Mouse (Mus musculus) cortical plate, adult 2 months (tissue): ENCODE results near the gene Tcf7l2. TPM values are rescaled to one million over a fixed set of nuclear protein-coding genes. Genes with fewer than 3 reads are reported as not detected.

Source experiments
- H3K27ac ChIP-seq: fragments of 200-500 bp; 2 replicates; pipeline ENCODE4 v1.5.1; 2012; ENCODE audit warnings: low read length, control low read depth, inconsistent platforms; ENCODE audit not compliant: insufficient read depth
- H3K4me1 ChIP-seq: fragments of 200-500 bp; 2 replicates; pipeline ENCODE4 v1.6.1; 2011; ENCODE audit warnings: low read length; ENCODE audit not compliant: control insufficient read depth, insufficient read depth
- H3K4me3 ChIP-seq: fragments of 200-500 bp; 2 replicates; pipeline ENCODE4 v1.5.1; 2011; ENCODE audit warnings: mild to moderate bottlenecking, low read length, control low read depth; ENCODE audit not compliant: insufficient read depth
- CTCF ChIP-seq: fragments of 200-500 bp; IDR thresholded peaks from 2 replicates; pipeline ENCODE4 v1.5.1; 2011; ENCODE audit warnings: mild to moderate bottlenecking, control low read depth, low read length; ENCODE audit not compliant: insufficient read depth; ENCODE audit errors: extremely low read depth
- POLR2A ChIP-seq: fragments of 200-500 bp; IDR thresholded peaks from 2 replicates; pipeline ENCODE4 v1.6.1; 2011; ENCODE audit warnings: mild to moderate bottlenecking, low read length, control low read depth; ENCODE audit not compliant: insufficient read depth; ENCODE audit errors: extremely low read depth
- polyA plus RNA-seq: library from polyadenylated mRNA; depleted of rRNA; stranded (reverse); fragments of >200 nt; gene quantifications from 2 replicates; pipeline ENCODE4 v1.2.3, GENCODE M21; 2012

Gene Tcf7l2
- polyA plus RNA-seq, 1 experiment: 6.0 TPM

GRCm38 (mm10) chr19:55816974-55817373 lies 75.4 kb downstream of the Tcf7l2 start:
- TF ChIP-seq CTCF (no peak), POLR2A (no peak)
- Histone ChIP-seq H3K27ac (no peak overlapping the region), H3K4me1 (no peaks in the 10 kb centered on the region), H3K4me3 (no peak overlapping the region)

- Histone ChIP-seq H3K4me3 (no peak overlapping the region), H3K27ac (no peak overlapping the region), H3K4me1 (no peaks in the 10 kb centered on the region)
- TF ChIP-seq CTCF (no peak), POLR2A (no peak)
These were observed 78.6 kb downstream of the Tcf7l2 start for GRCm38 (mm10) chr19:55820202-55820601.

GRCm38 (mm10) chr19:55825001-55825827 lies 83.6 kb downstream of the Tcf7l2 start:
- Histone ChIP-seq H3K27ac (no peak overlapping the region), H3K4me3 (no peak overlapping the region), H3K4me1 (no peaks in the 10 kb centered on the region)
- no peak for TF ChIP-seq CTCF
- TF ChIP-seq POLR2A: no peak

- no peak for TF ChIP-seq CTCF
- no peak for TF ChIP-seq POLR2A
- no peak overlapping the region for H3K4me3 ChIP-seq
- no peak overlapping the region for H3K27ac ChIP-seq
- no peaks in the 10 kb centered on the region for H3K4me1 ChIP-seq
These were observed 84.4 kb downstream of the Tcf7l2 start for GRCm38 (mm10) chr19:55825951-55826507.

- TF ChIP-seq POLR2A: no peak
- no peak for TF ChIP-seq CTCF
- H3K4me1 ChIP-seq: no peaks in the 10 kb centered on the region
- no peak overlapping the region for H3K27ac ChIP-seq
- no peak overlapping the region for H3K4me3 ChIP-seq
These were observed 86.1 kb downstream of the Tcf7l2 start for GRCm38 (mm10) chr19:55827613-55828259.

- H3K4me3 ChIP-seq: no peak overlapping the region
- no peaks in the 10 kb centered on the region for H3K4me1 ChIP-seq
- TF ChIP-seq POLR2A: no peak
- TF ChIP-seq CTCF: no peak
- no peak overlapping the region for H3K27ac ChIP-seq
These were observed 89.4 kb downstream of the Tcf7l2 start for GRCm38 (mm10) chr19:55830976-55831559.

GRCm38 (mm10) chr19:55832122-55832521 lies 90.5 kb downstream of the Tcf7l2 start:
- no peaks in the 10 kb centered on the region for H3K4me1 ChIP-seq
- H3K27ac ChIP-seq: no peak overlapping the region
- no peak for TF ChIP-seq CTCF
- no peak for TF ChIP-seq POLR2A
- H3K4me3 ChIP-seq: no peak overlapping the region

- Histone ChIP-seq H3K4me3 (no peak overlapping the region), H3K27ac (no peak overlapping the region), H3K4me1 (no peaks in the 10 kb centered on the region)
- TF ChIP-seq POLR2A (no peak), CTCF (no peak)
These were observed 92.3 kb downstream of the Tcf7l2 start for GRCm38 (mm10) chr19:55833807-55834385.
